Mouse (Mus musculus) kidney, adult 2 months (tissue): ENCODE measurements at regions not wholly inside any gene's neighbourhood (a gene's known extent, or its start where the extent isn't known, plus 50 kb on each side); places are given as distances from the start of the nearest gene placed in this dataset.

ENCODE experiments used
- CTCF ChIP-seq: fragments of 200-500 bp; conservative IDR thresholded peaks from 2 replicates; pipeline ENCODE4 v1.5.1; 2011; ENCODE audit warnings: low read depth, mild to moderate bottlenecking, control low read depth, low read length, moderate library complexity, mixed read lengths; ENCODE audit not compliant: insufficient read depth, insufficient read length
- POLR2A ChIP-seq: fragments of 200-500 bp; IDR thresholded peaks from one replicate; pipeline ENCODE4 v1.6.1; 2011; ENCODE audit warnings: low read depth, low read length, control low read depth

GRCm38 (mm10) chr4:10770026-10770643 lies 104.2 kb upstream of the 2610301B20Rik start:
- TF ChIP-seq CTCF (no peak), POLR2A (no peak)
